Comparison of ENCODE assay signal across 14 mouse cellular contexts in the genomic region with DNA sequence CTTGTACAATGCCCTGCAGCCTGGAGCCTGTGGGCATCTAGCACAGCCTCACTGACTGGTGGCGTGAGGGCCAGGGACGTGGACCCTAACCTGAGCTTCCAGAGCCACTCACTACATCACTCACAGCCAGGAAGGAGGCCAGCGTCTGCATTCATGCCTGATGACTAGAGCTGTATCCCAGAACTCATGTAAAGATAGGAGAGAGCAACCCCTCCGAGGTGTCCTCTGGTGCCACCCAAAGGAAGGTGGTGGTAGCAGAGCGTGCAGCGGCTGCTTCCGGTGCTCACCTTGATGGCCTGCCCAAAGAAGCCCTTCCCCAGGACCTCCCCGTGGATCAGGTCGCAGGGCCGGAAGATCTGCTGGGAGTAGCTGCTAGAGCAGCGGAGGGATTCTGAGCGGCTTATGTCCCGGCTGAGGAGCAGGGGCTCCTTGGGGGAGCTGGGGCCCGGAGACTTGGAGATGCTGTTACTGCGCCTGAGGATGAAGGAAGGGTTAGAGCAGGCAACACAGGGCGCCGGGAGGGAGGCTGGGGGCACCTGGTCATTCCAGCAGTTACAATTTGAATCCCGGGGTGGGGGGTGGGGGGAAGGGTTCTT. TPM values are rescaled to one million over a fixed set of nuclear protein-coding genes. Genes with fewer than 3 reads are reported as not detected.
DNase-seq lines count a peak whose midpoint lies in the region; ATAC-seq and TF ChIP-seq lines count a peak whose summit lies in the region.
"Had no signal": no experiment of that assay in that cellular context is flagged by ENCODE, and none has a peak within 500 bp of the region (broad histone marks: within the 10 kb centered on the region; RNA-seq: fewer than 3 reads in every experiment).

No protein-coding gene starts in this region.

- H3K9me3 ChIP-seq in kidney, embryonic 14.5 days (ENCODE audit: control insufficient read depth, low read length): no peaks in the 10 kb centered on the region
- peaks cover 3% of the 10 kb centered on the region for H3K9me3 ChIP-seq in CH12.LX (replicated peaks; ENCODE audit: low read length)
- H3K9me3 ChIP-seq: embryonic facial prominence, embryonic 10.5 days; heart, embryonic 13.5 days had no signal

- no peak for DNase-seq in cerebellum, adult 2 months
- DNase-seq in cerebellum, adult 18-20 months: no peak
- peak; percentile 30 for DNase-seq in kidney, postnatal 10 days
- no peak for DNase-seq in CH12.LX (ENCODE audit: extremely low read depth)
- DNase-seq in Muller cell, postnatal 12 days (ENCODE audit: inconsistent ontology term): no peak
- DNase-seq: adrenal gland, adult 8-10 months; kidney, adult 8-10 months; lung, postnatal 4 days had no signal

- no peak overlapping the region for H3K9ac ChIP-seq in kidney, embryonic 14.5 days (ENCODE audit: low read depth, low read length)
- H3K9ac ChIP-seq in CH12.LX (ENCODE audit: insufficient read depth, low read depth): no peak overlapping the region
- H3K9ac ChIP-seq: heart, embryonic 13.5 days had no signal

- in situ Hi-C loops in CH12.LX (cut with MboI; ENCODE audit: low pct_ligation_motif_present, low pct_unique_long_range_greater_than_20kb, low sequenced_read_pairs): no loop called here

- WGBS in cerebellum, adult 2 months: 58% methylated on average over 18 of the region's 18 CpGs
- 52% methylated on average over 18 of the region's 18 CpGs for WGBS in kidney, embryonic 14.5 days

- H3K79me2 ChIP-seq in CH12.LX (replicated peaks; ENCODE audit: control insufficient read depth, extremely low read depth, insufficient read depth, poor library complexity, severe bottlenecking): no peaks in the 10 kb centered on the region

- TF ChIP-seq POLR2A in cerebellum, adult 2 months (IDR thresholded peaks at IDR 0.05; ENCODE audit: borderline replicate concordance, insufficient read depth, low read length): no peak
- no peak for TF ChIP-seq POLR2A in CH12.LX (IDR thresholded peaks at IDR 0.05; ENCODE audit: low read depth, low read length)
- TF ChIP-seq POLR2A in embryonic fibroblast, embryonic 13.5 days (IDR thresholded peaks at IDR 0.05; ENCODE audit: low read depth, low read length): no peak

- no peak for TF ChIP-seq EP300 in CH12.LX (IDR thresholded peaks at IDR 0.05; ENCODE audit: low read length)

- H3K4me3 ChIP-seq in cerebellum, adult 2 months (replicated peaks; ENCODE audit: insufficient read depth, low read depth, low read length): no peak overlapping the region
- no peak overlapping the region for H3K4me3 ChIP-seq in kidney, embryonic 14.5 days (ENCODE audit: low read length)
- no peak overlapping the region for H3K4me3 ChIP-seq in CH12.LX (replicated peaks in 1 of 3; ENCODE audit: low read depth in 2 of 3, low read length in 2 of 3, poor library complexity in 1 of 3)
- H3K4me3 ChIP-seq in embryonic fibroblast, embryonic 13.5 days (ENCODE audit: insufficient read depth, low read length): no peak overlapping the region
- H3K4me3 ChIP-seq: embryonic facial prominence, embryonic 10.5 days; heart, embryonic 13.5 days had no signal

- H3K27me3 ChIP-seq in cerebellum, adult 2 months (ENCODE audit: control insufficient read depth, insufficient read depth, low read length): no peaks in the 10 kb centered on the region
- no peaks in the 10 kb centered on the region for H3K27me3 ChIP-seq in kidney, embryonic 14.5 days (ENCODE audit: control insufficient read depth, insufficient read depth, low read length)
- no peaks in the 10 kb centered on the region for H3K27me3 ChIP-seq in CH12.LX (replicated peaks)
- H3K27me3 ChIP-seq: heart, embryonic 13.5 days had no signal

- dilution Hi-C loops in CH12.LX (cut with MboI; ENCODE audit: extremely low pct_ligation_motif_present, extremely low pct_unique_long_range_greater_than_20kb, low sequenced_read_pairs): no loop called here

- no peak overlapping the region for H3K27ac ChIP-seq in cerebellum, adult 2 months (ENCODE audit: insufficient read depth, low read length)
- no peak overlapping the region for H3K27ac ChIP-seq in kidney, embryonic 14.5 days (ENCODE audit: low read depth, low read length)
- no peak overlapping the region for H3K27ac ChIP-seq in CH12.LX (ENCODE audit: insufficient read depth, low read depth)
- H3K27ac ChIP-seq in embryonic fibroblast, embryonic 13.5 days (ENCODE audit: insufficient read depth, low read length): no peak overlapping the region
- H3K27ac ChIP-seq: embryonic facial prominence, embryonic 10.5 days; heart, embryonic 13.5 days had no signal

- peaks cover 39% of the 10 kb centered on the region for H3K36me3 ChIP-seq in kidney, embryonic 14.5 days (ENCODE audit: control insufficient read depth, insufficient read depth, low read length)
- peaks cover 68 to 86% of the 10 kb centered on the region in 2 experiments for H3K36me3 ChIP-seq in CH12.LX (replicated peaks in 1 of 2; ENCODE audit: control insufficient read depth in 1 of 2, insufficient read depth in 1 of 2, low read length in 1 of 2)

- H3K4me1 ChIP-seq in cerebellum, adult 2 months (ENCODE audit: control insufficient read depth, insufficient read depth, low read length): peaks cover 6% of the 10 kb centered on the region; the same call in 1 of the 2 replicates
- H3K4me1 ChIP-seq in kidney, embryonic 14.5 days (ENCODE audit: control insufficient read depth, insufficient read depth, low read length): peaks cover 14% of the 10 kb centered on the region
- peaks cover 0 to 27% of the 10 kb centered on the region in 2 experiments; a peak in 2 of 4 replicates for H3K4me1 ChIP-seq in CH12.LX (ENCODE audit: control insufficient read depth in 1 of 2, insufficient read depth in 2 of 2)
- peaks cover 14% of the 10 kb centered on the region for H3K4me1 ChIP-seq in embryonic fibroblast, embryonic 13.5 days (ENCODE audit: control insufficient read depth, insufficient read depth, low read length)

- peak; percentile 37; the same call in 1 of the 2 replicates for TF ChIP-seq CTCF in cerebellum, adult 2 months (IDR thresholded peaks at IDR 0.05; ENCODE audit: borderline replicate concordance, insufficient read depth, low read depth, low read length)
- TF ChIP-seq CTCF in CH12.LX (conservative IDR thresholded peaks at IDR 0.05 in 1 of 2, IDR thresholded peaks at IDR 0.05 in 1 of 2; ENCODE audit: low read depth in 2 of 2, low read length in 2 of 2): peak in 1 of 2 experiments; percentile 37; a peak in 2 of 4 replicates
- TF ChIP-seq CTCF in embryonic fibroblast, embryonic 13.5 days (IDR thresholded peaks at IDR 0.05; ENCODE audit: borderline replicate concordance, insufficient read depth, low read length): peak; percentile 33; the same call in 1 of the 2 replicates

- TF ChIP-seq RAD21 in CH12.LX (IDR thresholded peaks at IDR 0.05; ENCODE audit: low read depth, low read length): peak; percentile 20

- ATAC-seq in kidney, embryonic 14.5 days (ENCODE audit: low FRiP score, low TSS enrichment): no peak; the same call in 1 of the 2 replicates
- ATAC-seq in activated CD4-positive, CD25-positive, alpha-beta regulatory T cell, adult 4 months: no peak
- ATAC-seq: forebrain, embryonic 16.5 days had no signal

- H3K4me2 ChIP-seq in kidney, embryonic 14.5 days (replicated peaks; ENCODE audit: low read depth, low read length): no peak overlapping the region
- no peak overlapping the region for H3K4me2 ChIP-seq in CH12.LX (ENCODE audit: insufficient read depth, low read depth, poor library complexity, severe bottlenecking)
- H3K4me2 ChIP-seq: heart, embryonic 13.5 days had no signal

TF ChIP-seq in CH12.LX, 34 proteins besides CTCF, POLR2A, EP300 and RAD21:
- no peak for TF ChIP-seq RCOR1 (conservative IDR thresholded peaks at IDR 0.05; ENCODE audit: low read depth, low read length)
- TF ChIP-seq SMC3 (IDR thresholded peaks at IDR 0.05; ENCODE audit: low read depth, low read length): peak; percentile 13; the same call in 1 of the 2 replicates
- TF ChIP-seq MAZ (IDR thresholded peaks at IDR 0.05; ENCODE audit: low read depth, low read length): no peak
- TF ChIP-seq KAT2A (IDR thresholded peaks at IDR 0.05; ENCODE audit: insufficient replicate concordance, low read length): no peak

RNA-seq across cellular contexts. Expression of a gene that starts 22.9 kb away (rescaled TPM):
- polyA plus RNA-seq in cerebellum, adult 2 months (2012; rRNA removed): 68.2 and 76.1 TPM in 2 replicates
- polyA plus RNA-seq in kidney, embryonic 14.5 days (2014; fragmentation: Nextera tagmentation; extraction: Ambion mirVana): 7.0 and 7.8 TPM in 2 replicates
- total RNA-seq in CH12.LX (2012; rRNA removed): 1.3 and 2.6 TPM in 2 replicates
- total RNA-seq in CH12.LX (2014; rRNA removed): 0.39 and 0.80 TPM in 2 replicates
- 1.3 and 1.9 TPM in 2 replicates for polyA plus RNA-seq in CH12.LX (2012; ENCODE audit: insufficient read length, low read depth)
- polyA plus RNA-seq in embryonic fibroblast, embryonic 13.5 days (2011; ENCODE audit: insufficient read length, low read depth, missing spikeins): 21.1 and 22.8 TPM in 2 replicates
- polyA plus RNA-seq in activated CD4-positive, CD25-positive, alpha-beta regulatory T cell, adult 4 months (2017; shearing (Covaris generic)): 10 to 100 TPM; 32.9 to 53.5 TPM

RNA-seq across cellular contexts. Expression of a gene that starts 55.9 kb away (rescaled TPM):
- polyA plus RNA-seq in cerebellum, adult 2 months (2012; rRNA removed): 201 and 206 TPM in 2 replicates
- 32.6 and 41.7 TPM in 2 replicates for polyA plus RNA-seq in kidney, embryonic 14.5 days (2014; fragmentation: Nextera tagmentation; extraction: Ambion mirVana)
- total RNA-seq in CH12.LX (2012; rRNA removed) (49.7 and 64.0 TPM in 2 replicates), CH12.LX (2014; rRNA removed) (41.5 and 41.8 TPM in 2 replicates)
- 45.2 and 46.1 TPM in 2 replicates for polyA plus RNA-seq in CH12.LX (2012; ENCODE audit: insufficient read length, low read depth)
- 58.3 and 68.6 TPM in 2 replicates for polyA plus RNA-seq in embryonic fibroblast, embryonic 13.5 days (2011; ENCODE audit: insufficient read length, low read depth, missing spikeins)
- 10 to 100 TPM; 77.7 to 78.9 TPM for polyA plus RNA-seq in activated CD4-positive, CD25-positive, alpha-beta regulatory T cell, adult 4 months (2017; shearing (Covaris generic))
